Mouse (Mus musculus) myocyte (in vitro differentiated cells): ENCODE measurements at regions not wholly inside any gene's neighbourhood (a gene's known extent, or its start where the extent isn't known, plus 50 kb on each side); places are given as distances from the start of the nearest gene placed in this dataset.

ENCODE experiments used
- MYOD1 ChIP-seq, 3 experiments: IDR thresholded peaks; one replicate each; pipeline ENCODE4 v1.6.1; 2011; ENCODE audit warnings: control low read depth in 2 of 3, low read depth in 2 of 3, mild to moderate bottlenecking in 2 of 3, moderate library complexity in 1 of 3; ENCODE audit not compliant: insufficient read length in 2 of 3, control insufficient read depth in 1 of 3
- POLR2A ChIP-seq: IDR thresholded peaks from one replicate; pipeline ENCODE4 v1.6.1; 2011; ENCODE audit warnings: low read depth, mild to moderate bottlenecking, control low read depth, moderate library complexity; ENCODE audit not compliant: insufficient read length
- POLR2AphosphoS2 ChIP-seq: IDR thresholded peaks from one replicate; pipeline ENCODE4 v1.6.1; 2011; ENCODE audit warnings: low read depth, control low read depth; ENCODE audit not compliant: insufficient read length

- TF ChIP-seq POLR2A (no peak), MYOD1 (IDR thresholded peaks at IDR 0.05; ENCODE audit: control insufficient read depth in 1 of 3, insufficient read length in 2 of 3, low read depth in 2 of 3) (no peak), POLR2AphosphoS2 (no peak)
Measured at GRCm38 (mm10) chr12:77098821-77099220, 136.8 kb upstream of the Max start.
